Mouse (Mus musculus): Measurements from ENCODE around the gene 4930432M17Rik. TPM values are rescaled to one million over a fixed set of nuclear protein-coding genes. Genes with fewer than 3 reads are reported as not detected.

4930432M17Rik gene
- polyA plus RNA-seq, 1 experiment from 2014 or later: not detected

GRCm38 (mm10) chr3:121699849-121700248 is 29.3 kb downstream of the 4930432M17Rik start:
- peak overlapping the region; percentile 27; the same call in 1 of the 2 replicates for H3K4me3 ChIP-seq
- no peaks in the 10 kb centered on the region for H3K27me3 ChIP-seq (ENCODE audit: poor library complexity, severe bottlenecking)
- H3K27ac ChIP-seq: peak overlapping the region; percentile 90
- WGBS: 81% methylated on average over 4 of the region's 4 CpGs
- H3K9me3 ChIP-seq: no peaks in the 10 kb centered on the region
- no peaks in the 10 kb centered on the region for H3K36me3 ChIP-seq (replicated peaks)
- no peak for DNase-seq (ENCODE audit: extremely low spot score, low spot score)
- H3K4me1 ChIP-seq: peaks cover 46% of the 10 kb centered on the region

GRCm38 (mm10) chr3:121700364-121700952 is 29.9 kb downstream of the 4930432M17Rik start:
- peak; percentile 76 for DNase-seq (ENCODE audit: extremely low spot score, low spot score)

DNA sequence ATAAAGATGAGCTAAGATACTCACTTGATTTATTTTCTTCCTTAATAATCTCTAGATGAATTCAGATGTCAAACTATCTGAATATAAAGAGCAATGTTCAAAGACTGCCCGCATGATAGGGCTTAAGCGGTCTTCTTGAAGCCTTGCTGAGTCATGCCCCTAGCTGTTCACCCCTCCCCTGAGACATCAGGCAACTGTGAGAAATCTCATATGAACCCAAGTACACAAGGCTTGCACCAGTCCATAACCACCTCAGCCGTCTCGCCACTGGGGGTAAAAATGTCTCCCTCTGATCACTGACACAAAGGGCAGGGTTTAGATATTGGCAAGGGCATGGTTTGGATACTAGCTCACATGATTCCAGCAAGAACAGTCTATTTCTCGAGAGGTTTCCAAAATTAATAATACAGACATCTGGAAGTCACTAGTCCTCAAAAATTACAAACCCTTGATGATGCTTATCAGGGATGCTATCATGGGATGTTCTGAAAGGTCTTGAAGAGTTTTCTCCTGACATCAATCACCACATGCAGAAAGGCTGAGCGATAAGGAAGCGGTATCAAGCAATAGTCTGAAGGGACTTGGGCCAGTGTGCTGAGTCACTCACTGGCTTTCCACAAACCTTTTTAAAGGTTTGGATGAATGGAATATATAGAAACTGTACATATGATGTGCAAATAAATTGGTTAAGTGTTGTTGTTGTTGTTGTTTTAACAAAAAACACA is 32.8 kb downstream of the 4930432M17Rik start:
- no peaks in the 10 kb centered on the region for H3K36me3 ChIP-seq (replicated peaks)
- no peak for DNase-seq (ENCODE audit: extremely low spot score, low spot score)
- H3K4me1 ChIP-seq: peaks cover 58% of the 10 kb centered on the region
- no peaks in the 10 kb centered on the region for H3K9me3 ChIP-seq
- no peaks in the 10 kb centered on the region for H3K27me3 ChIP-seq (ENCODE audit: poor library complexity, severe bottlenecking)
- H3K4me3 ChIP-seq: no peak overlapping the region
- WGBS: 93% methylated on average over 7 of the region's 7 CpGs
- no peak overlapping the region for H3K27ac ChIP-seq

More at GRCm38 (mm10) chr3:121700364-121700952, 29.9 kb downstream of the 4930432M17Rik start:
- no peaks in the 10 kb centered on the region for H3K27me3 ChIP-seq (ENCODE audit: poor library complexity, severe bottlenecking)
- peaks cover 46% of the 10 kb centered on the region for H3K4me1 ChIP-seq
- WGBS: 20% methylated on average over 8 of the region's 8 CpGs
- H3K27ac ChIP-seq: peak overlapping the region; percentile 90
- no peaks in the 10 kb centered on the region for H3K9me3 ChIP-seq
- no peaks in the 10 kb centered on the region for H3K36me3 ChIP-seq (replicated peaks)
- H3K4me3 ChIP-seq: peak overlapping the region; percentile 27

GRCm38 (mm10) chr3:121703880-121704243 is 33.3 kb downstream of the 4930432M17Rik start:
- Histone ChIP-seq H3K9me3 (no peaks in the 10 kb centered on the region), H3K4me3 (no peak overlapping the region), H3K27me3 (ENCODE audit: poor library complexity, severe bottlenecking) (no peaks in the 10 kb centered on the region), H3K4me1 (peaks cover 52% of the 10 kb centered on the region), H3K27ac (no peak overlapping the region), H3K36me3 (replicated peaks) (no peaks in the 10 kb centered on the region)
- DNase-seq (ENCODE audit: extremely low spot score, low spot score): no peak
- 83% methylated on average over 3 of the region's 3 CpGs for WGBS

DNA sequence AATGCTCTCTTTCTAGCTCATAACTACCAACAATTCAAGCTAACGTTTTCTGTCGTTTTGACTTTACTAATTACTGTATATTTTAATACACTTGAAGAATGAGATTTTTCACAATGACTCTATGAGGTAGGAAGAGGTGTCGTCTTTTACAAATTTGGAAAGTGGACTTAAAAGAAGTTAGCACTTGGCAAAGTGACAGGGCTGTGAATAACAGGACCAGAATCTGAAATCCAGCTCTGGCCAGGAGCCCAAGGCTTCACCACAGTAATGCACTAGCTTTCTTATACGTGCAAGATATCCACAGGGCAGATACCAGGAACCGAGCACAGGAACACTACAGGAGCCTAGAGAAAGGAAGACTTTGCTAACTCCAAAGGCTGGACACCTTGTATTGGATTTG is 35.5 kb downstream of the 4930432M17Rik start:
- Histone ChIP-seq H3K4me1 (peaks cover 30% of the 10 kb centered on the region), H3K27me3 (ENCODE audit: poor library complexity, severe bottlenecking) (no peaks in the 10 kb centered on the region), H3K9me3 (no peaks in the 10 kb centered on the region), H3K27ac (no peak overlapping the region), H3K4me3 (no peak overlapping the region), H3K36me3 (replicated peaks) (no peaks in the 10 kb centered on the region)
- WGBS: 86% methylated on average over 5 of the region's 5 CpGs
- DNase-seq (ENCODE audit: extremely low spot score, low spot score): no peak

DNA sequence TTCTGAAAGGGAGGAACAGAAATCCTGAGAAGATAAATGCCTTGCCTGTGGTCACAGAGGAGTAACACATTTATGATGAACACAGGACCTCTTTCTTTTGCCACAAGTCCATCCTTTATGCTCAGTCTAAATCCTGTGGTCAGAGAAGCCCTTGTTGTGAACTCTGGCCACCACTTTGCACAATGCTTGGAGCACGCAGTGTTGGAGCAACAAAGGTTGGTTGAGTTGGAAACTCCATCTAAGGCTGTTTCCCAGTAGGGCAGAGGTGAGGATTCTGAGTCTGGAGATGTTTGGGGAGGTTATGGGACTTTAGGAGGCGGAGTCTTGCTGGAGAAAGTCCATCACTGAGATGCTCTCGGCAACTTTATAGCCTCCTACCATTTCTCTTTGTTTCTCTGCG is 36.5 kb downstream of the 4930432M17Rik start:
- H3K4me1 ChIP-seq: peaks cover 22% of the 10 kb centered on the region

DNA sequence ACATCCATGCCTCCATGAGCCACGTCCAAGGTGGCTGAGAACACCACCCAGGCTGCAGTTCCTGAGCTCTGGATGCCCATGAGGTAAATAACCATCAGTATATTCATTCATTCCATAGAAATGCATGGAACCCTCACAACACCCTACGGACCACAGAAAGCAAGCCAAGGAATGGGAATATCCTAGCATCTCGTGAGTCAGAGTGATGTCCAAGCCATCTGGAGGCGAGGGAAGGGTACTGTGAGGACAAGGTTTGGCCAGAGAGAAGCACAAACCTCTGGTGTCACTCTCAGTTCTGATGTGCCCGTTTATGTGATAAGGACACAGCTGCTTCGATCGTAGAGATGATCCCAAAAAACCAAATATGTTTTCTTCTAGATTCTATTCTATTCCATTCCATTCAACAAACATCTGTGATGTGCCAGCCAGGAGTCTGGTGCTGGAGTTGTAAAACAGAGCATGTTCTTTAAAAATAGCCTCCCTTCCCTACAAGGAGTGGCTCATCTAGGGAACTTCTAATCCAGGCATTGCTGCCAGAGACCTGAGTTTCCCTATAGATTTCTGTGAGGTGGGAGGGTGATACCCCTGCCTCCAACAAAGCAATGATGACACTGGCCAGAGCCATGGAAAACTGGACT is 40.5 kb downstream of the 4930432M17Rik start:
- Histone ChIP-seq H3K36me3 (replicated peaks) (no peaks in the 10 kb centered on the region), H3K27me3 (ENCODE audit: poor library complexity, severe bottlenecking) (no peaks in the 10 kb centered on the region), H3K4me1 (peaks cover 24% of the 10 kb centered on the region), H3K27ac (no peak overlapping the region), H3K4me3 (no peak overlapping the region), H3K9me3 (no peaks in the 10 kb centered on the region)
- DNase-seq (ENCODE audit: extremely low spot score, low spot score): no peak
- WGBS: 89% methylated on average over 7 of the region's 7 CpGs

More for the DNA sequence above, 36.5 kb downstream of the 4930432M17Rik start:
- WGBS: 83% methylated on average over 4 of the region's 4 CpGs
- Histone ChIP-seq H3K27ac (no peak overlapping the region), H3K27me3 (ENCODE audit: poor library complexity, severe bottlenecking) (no peaks in the 10 kb centered on the region), H3K36me3 (replicated peaks) (no peaks in the 10 kb centered on the region), H3K4me3 (no peak overlapping the region), H3K9me3 (no peaks in the 10 kb centered on the region)
- DNase-seq (ENCODE audit: extremely low spot score, low spot score): no peak

GRCm38 (mm10) chr3:121712222-121712621 is 41.7 kb downstream of the 4930432M17Rik start:
- no peak for DNase-seq (ENCODE audit: extremely low spot score, low spot score)
- WGBS: 80% methylated on average over 4 of the region's 4 CpGs
- no peaks in the 10 kb centered on the region for H3K36me3 ChIP-seq (replicated peaks)
- H3K4me3 ChIP-seq: no peak overlapping the region
- 0 out of 2 replicates have a peak overlapping the region, but pooled peaks have one; percentile 16 for H3K27ac ChIP-seq
- peaks cover 12% of the 10 kb centered on the region for H3K4me1 ChIP-seq
- no peaks in the 10 kb centered on the region for H3K27me3 ChIP-seq (ENCODE audit: poor library complexity, severe bottlenecking)
- H3K9me3 ChIP-seq: no peaks in the 10 kb centered on the region

DNA sequence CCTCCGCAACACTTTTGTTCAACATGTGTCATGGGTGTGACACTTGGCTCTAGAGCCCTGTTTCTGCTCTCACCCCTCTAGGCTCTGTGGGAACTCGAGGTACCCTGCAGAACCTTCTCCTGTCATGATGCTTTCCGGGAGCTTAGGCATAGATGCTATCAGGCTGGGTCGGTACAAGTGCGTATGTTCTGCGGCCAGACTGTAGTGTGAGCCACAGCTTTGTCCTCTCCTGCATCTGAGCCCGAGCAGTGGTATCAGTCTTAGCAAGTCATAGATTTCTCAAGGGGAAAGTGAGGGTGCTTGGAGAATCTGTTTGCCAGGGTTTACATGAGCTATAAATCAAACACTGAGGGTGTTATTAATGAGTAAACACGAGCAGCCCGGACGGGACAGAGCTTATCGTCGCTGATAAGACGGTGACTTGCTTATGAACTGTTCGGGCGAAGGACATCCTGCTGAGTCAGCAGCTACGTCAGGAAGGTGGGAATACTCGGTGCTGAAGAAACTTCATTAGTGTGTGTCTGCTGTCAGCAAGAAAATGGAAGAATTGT is 42.7 kb downstream of the 4930432M17Rik start:
- H3K4me3 ChIP-seq: no peak overlapping the region
- 85% methylated on average over 17 of the region's 17 CpGs for WGBS
- peaks cover 12% of the 10 kb centered on the region for H3K4me1 ChIP-seq
- no peak overlapping the region for H3K27ac ChIP-seq
- H3K36me3 ChIP-seq (replicated peaks): no peaks in the 10 kb centered on the region
- no peaks in the 10 kb centered on the region for H3K9me3 ChIP-seq
- DNase-seq (ENCODE audit: extremely low spot score, low spot score): no peak
- H3K27me3 ChIP-seq (ENCODE audit: poor library complexity, severe bottlenecking): no peaks in the 10 kb centered on the region

DNA sequence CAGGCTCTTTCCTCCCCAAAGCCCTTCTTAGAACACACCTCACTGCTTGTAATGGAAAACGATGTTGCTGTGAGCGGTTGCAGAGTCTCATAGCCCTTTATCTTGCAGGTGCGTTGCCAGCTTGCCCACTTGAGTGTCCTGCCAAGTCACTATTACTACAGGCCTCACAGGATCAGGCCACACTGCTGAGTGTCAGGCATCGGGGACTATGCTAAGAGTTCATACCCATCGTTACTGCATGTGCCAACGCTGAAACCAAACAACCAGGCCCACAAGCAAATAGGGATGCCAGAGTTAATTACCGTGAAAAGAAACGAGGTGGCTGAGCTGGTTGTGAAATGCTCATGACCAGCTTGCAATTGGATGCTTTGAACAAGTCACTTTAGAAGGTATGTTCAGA is 43.3 kb downstream of the 4930432M17Rik start:
- Histone ChIP-seq H3K27me3 (ENCODE audit: poor library complexity, severe bottlenecking) (no peaks in the 10 kb centered on the region), H3K9me3 (no peaks in the 10 kb centered on the region), H3K36me3 (replicated peaks) (no peaks in the 10 kb centered on the region), H3K4me3 (no peak overlapping the region), H3K4me1 (peaks cover 15% of the 10 kb centered on the region), H3K27ac (no peak overlapping the region)
- 77% methylated on average over 8 of the region's 8 CpGs for WGBS
- DNase-seq (ENCODE audit: extremely low spot score, low spot score): no peak

- WGBS: 95% methylated on average over 2 of the region's 2 CpGs
- no peak for DNase-seq (ENCODE audit: extremely low spot score, low spot score)
- no peak overlapping the region for H3K27ac ChIP-seq
These were observed 43.9 kb downstream of the 4930432M17Rik start for GRCm38 (mm10) chr3:121714461-121714860.

DNA sequence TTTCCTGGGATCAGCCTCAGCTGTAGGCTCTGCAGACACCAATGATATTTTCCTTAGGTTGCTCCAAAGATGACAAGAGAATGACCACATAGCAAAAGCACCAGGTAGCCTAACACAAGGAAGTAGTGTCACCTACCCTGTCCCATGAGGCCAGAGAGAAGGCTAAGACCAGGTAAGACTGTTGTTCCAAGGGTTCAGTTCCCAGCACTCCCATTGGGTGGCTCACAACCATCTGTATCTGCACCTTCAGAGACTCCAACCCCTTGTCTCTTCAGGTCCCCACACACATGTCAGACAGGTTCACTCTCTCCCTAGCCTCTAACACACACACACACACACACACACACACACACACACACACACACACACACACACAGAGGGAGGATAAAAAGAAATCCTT is 44.8 kb downstream of the 4930432M17Rik start:
- H3K4me3 ChIP-seq: no peak overlapping the region
- DNase-seq (ENCODE audit: extremely low spot score, low spot score): no peak
- no peaks in the 10 kb centered on the region for H3K36me3 ChIP-seq (replicated peaks)

More at GRCm38 (mm10) chr3:121714461-121714860, 43.9 kb downstream of the 4930432M17Rik start:
- Histone ChIP-seq H3K4me3 (no peak overlapping the region), H3K9me3 (no peaks in the 10 kb centered on the region), H3K27me3 (ENCODE audit: poor library complexity, severe bottlenecking) (no peaks in the 10 kb centered on the region), H3K36me3 (replicated peaks) (no peaks in the 10 kb centered on the region), H3K4me1 (peaks cover 21% of the 10 kb centered on the region)

More for the DNA sequence above, 44.8 kb downstream of the 4930432M17Rik start:
- Histone ChIP-seq H3K27me3 (ENCODE audit: poor library complexity, severe bottlenecking) (0 out of 2 replicates have a peak, but pooled peaks cover 1% of the 10 kb centered on the region), H3K4me1 (peaks cover 24% of the 10 kb centered on the region), H3K9me3 (no peaks in the 10 kb centered on the region), H3K27ac (no peak overlapping the region)
